21 mouse cellular contexts compared by ENCODE assay signal in genomic region chr10:27382887-27383609, GRCm38 (mm10).
DNase-seq lines count a peak whose midpoint lies in the region; ATAC-seq and TF ChIP-seq lines count a peak whose summit lies in the region.
"Had no signal": no experiment of that assay in that cellular context is flagged by ENCODE, and none has a peak within 500 bp of the region (broad histone marks: within the 10 kb centered on the region; RNA-seq: fewer than 3 reads in every experiment).

No protein-coding gene starts in this region.

- no peaks in the 10 kb centered on the region for H3K4me1 ChIP-seq in forebrain, embryonic 16.5 days (replicated peaks; ENCODE audit: control insufficient read depth, insufficient read depth, low read length)
- H3K4me1 ChIP-seq in hindbrain, postnatal 0 days (ENCODE audit: insufficient read depth, low read length), result no peaks in the 10 kb centered on the region
- H3K4me1 ChIP-seq: intestine, embryonic 15.5 days; midbrain, embryonic 13.5 days; neural tube, embryonic 15.5 days had no signal

- H3K27ac ChIP-seq in gastrocnemius, adult 2 months, result peak overlapping the region; percentile 21
- H3K27ac ChIP-seq in left cerebral cortex, adult 2 months, result peak overlapping the region; percentile 38; the same call in 1 of the 2 replicates
- H3K27ac ChIP-seq in forebrain, embryonic 16.5 days (ENCODE audit: low read length), result no peak overlapping the region
- H3K27ac ChIP-seq in hindbrain, postnatal 0 days, result no peak overlapping the region
- H3K27ac ChIP-seq: hindbrain, embryonic 14.5 days; intestine, embryonic 15.5 days; midbrain, embryonic 13.5 days; neural tube, embryonic 15.5 days had no signal

- H3K27me3 ChIP-seq in forebrain, embryonic 16.5 days (replicated peaks; ENCODE audit: control insufficient read depth, insufficient read depth, low read length), result no peaks in the 10 kb centered on the region
- no peaks in the 10 kb centered on the region for H3K27me3 ChIP-seq in hindbrain, postnatal 0 days (ENCODE audit: insufficient read depth, low read length)
- H3K27me3 ChIP-seq: intestine, embryonic 15.5 days; midbrain, embryonic 13.5 days; neural tube, embryonic 15.5 days had no signal

- ATAC-seq in forebrain, embryonic 16.5 days, result peak; percentile 91
- no peak for ATAC-seq in hindbrain, postnatal 0 days
- ATAC-seq: intestine, embryonic 15.5 days; midbrain, embryonic 13.5 days had no signal

- H3K4me3 ChIP-seq in gastrocnemius, adult 2 months, result no peak overlapping the region
- no peak overlapping the region for H3K4me3 ChIP-seq in left cerebral cortex, adult 2 months
- no peak overlapping the region for H3K4me3 ChIP-seq in forebrain, embryonic 16.5 days (replicated peaks; ENCODE audit: low read length)
- no peak overlapping the region for H3K4me3 ChIP-seq in hindbrain, postnatal 0 days (ENCODE audit: low read length)
- H3K4me3 ChIP-seq: erythroblast, embryonic 14.5 days; intestine, embryonic 15.5 days; midbrain, embryonic 13.5 days; neural tube, embryonic 15.5 days had no signal

- WGBS in forebrain, embryonic 16.5 days, result 42% methylated on average over 2 of the region's 2 CpGs
- WGBS in hindbrain, postnatal 0 days, result 61% methylated on average over 2 of the region's 2 CpGs

- no peak overlapping the region for H3K9ac ChIP-seq in forebrain, embryonic 16.5 days (replicated peaks; ENCODE audit: low read depth, low read length)
- no peak overlapping the region for H3K9ac ChIP-seq in hindbrain, postnatal 0 days (replicated peaks; ENCODE audit: low read length)
- H3K9ac ChIP-seq: hindbrain, embryonic 14.5 days; intestine, embryonic 15.5 days; midbrain, embryonic 13.5 days; neural tube, embryonic 15.5 days had no signal

- no peaks in the 10 kb centered on the region for H3K9me3 ChIP-seq in forebrain, embryonic 16.5 days (ENCODE audit: control insufficient read depth, low read length)
- no peaks in the 10 kb centered on the region for H3K9me3 ChIP-seq in hindbrain, postnatal 0 days (ENCODE audit: low read length)
- H3K9me3 ChIP-seq: intestine, embryonic 15.5 days; midbrain, embryonic 13.5 days; neural tube, embryonic 15.5 days had no signal

- no peak for TF ChIP-seq CTCF in gastrocnemius, adult 2 months (IDR thresholded peaks at IDR 0.05)
- no peak; the same call in 1 of the 2 replicates for TF ChIP-seq CTCF in left cerebral cortex, adult 2 months (IDR thresholded peaks at IDR 0.05)
- TF ChIP-seq CTCF in brain, embryonic 14.5 days (IDR thresholded peaks at IDR 0.05; ENCODE audit: borderline replicate concordance, extremely low read depth, insufficient read depth, insufficient read length), result no peak
- no peak for TF ChIP-seq CTCF in hindbrain, postnatal 0 days (IDR thresholded peaks at IDR 0.05; ENCODE audit: low read depth)

- no peak for DNase-seq in gastrocnemius, adult 2 months
- DNase-seq in gastrocnemius, adult 18-20 months (ENCODE audit: low spot score), result no peak
- no peak for DNase-seq in left cerebral cortex, adult 2 months (ENCODE audit: extremely low spot score in 1 of 2, low spot score in 2 of 2)
- DNase-seq in left cerebral cortex, adult 11 months (ENCODE audit: low spot score), result no peak
- peak; percentile 30 for DNase-seq in brain, embryonic 14.5 days (ENCODE audit: low read depth)
- no peak for DNase-seq in embryo, embryonic 9.5 days (ENCODE audit: extremely low spot score)
- no peak for DNase-seq in hindbrain, postnatal 0 days (ENCODE audit: low spot score)
- DNase-seq: cerebellum, postnatal 14 days; kidney, adult 9 months; kidney, postnatal 25 days; layer of hippocampus, adult 9-11 months; lung, adult 18-20 months; lung, postnatal 14 days; thymus, postnatal 36 days had no signal

- no peak for TF ChIP-seq POLR2A in brain, embryonic 14.5 days (IDR thresholded peaks at IDR 0.05; ENCODE audit: borderline replicate concordance, extremely low read depth, insufficient read depth, insufficient read length, poor library complexity, severe bottlenecking)

- no peaks in the 10 kb centered on the region for H3K36me3 ChIP-seq in forebrain, embryonic 16.5 days (ENCODE audit: control insufficient read depth, insufficient read depth)
- H3K36me3 ChIP-seq in hindbrain, postnatal 0 days (ENCODE audit: insufficient read depth, low read length), result no peaks in the 10 kb centered on the region
- H3K36me3 ChIP-seq: intestine, embryonic 15.5 days; midbrain, embryonic 13.5 days; neural tube, embryonic 15.5 days had no signal

- intact Hi-C loops in gastrocnemius, adult 2 months (cut with DNase I), result no loop called here
- intact Hi-C loops in left cerebral cortex, adult 2 months (cut with DNase I), result loop anchor here (10.0 kb wide), 1 partner anchor 272 kb away; no protein-coding TSS in a partner anchor

- H3K4me2 ChIP-seq in forebrain, embryonic 16.5 days (ENCODE audit: low read length), result no peak overlapping the region
- H3K4me2 ChIP-seq in hindbrain, postnatal 0 days (ENCODE audit: low read depth, low read length), result no peak overlapping the region
- H3K4me2 ChIP-seq: hindbrain, embryonic 14.5 days; intestine, embryonic 15.5 days; liver, embryonic 11.5 days; midbrain, embryonic 13.5 days; neural tube, embryonic 15.5 days had no signal

Comparison
In these comparisons a context has a peak if more than half of its experiments do, and no peak if none do; other contexts are left out.
1. H3K27ac ChIP-seq: peak in gastrocnemius, adult 2 months (single experiment) and left cerebral cortex, adult 2 months (single experiment); none in forebrain, embryonic 16.5 days (single experiment) and hindbrain, postnatal 0 days (single experiment).